Mouse (Mus musculus) bone marrow, adult 2 months (tissue): ENCODE results near the gene Tpp2. TPM values are rescaled to one million over a fixed set of nuclear protein-coding genes. Genes with fewer than 3 reads are reported as not detected.

Experiments used
- H3K27ac ChIP-seq: fragments of 200-500 bp; 2 replicates; pipeline ENCODE4 v1.5.1; 2012; ENCODE audit warnings: low read depth, mild to moderate bottlenecking, control low read depth, inconsistent platforms, low read length; ENCODE audit not compliant: control insufficient read depth, poor library complexity, insufficient read depth
- H3K4me1 ChIP-seq: fragments of 200-500 bp; 2 replicates; pipeline ENCODE4 v1.6.1; 2011; ENCODE audit warnings: low read length; ENCODE audit not compliant: control insufficient read depth, insufficient read depth
- H3K4me3 ChIP-seq: fragments of 200-500 bp; replicated peaks from 2 replicates; pipeline ENCODE3; 2011; ENCODE audit warnings: mild to moderate bottlenecking, low read depth, low read length, control low read depth; ENCODE audit not compliant: control insufficient read depth
- CTCF ChIP-seq: fragments of 200-500 bp; IDR thresholded peaks from 2 replicates; pipeline ENCODE4 v1.5.1; 2011; ENCODE audit warnings: low read length, control low read depth; ENCODE audit not compliant: control insufficient read depth, insufficient read depth
- POLR2A ChIP-seq: fragments of 200-500 bp; IDR thresholded peaks from 2 replicates; pipeline ENCODE4 v1.6.1; 2011; ENCODE audit warnings: low read depth, mild to moderate bottlenecking, control low read depth, low read length, borderline replicate concordance; ENCODE audit not compliant: control insufficient read depth
- WGBS: fragments of 180-500 bp; shearing (Covaris S2); methylation state at CpG from one replicate; pipeline ENCODE4 v1.1.7; 2018; 5-methylcytosine and 5-hydroxymethylcytosine counted together
- polyA plus RNA-seq: library from polyadenylated mRNA; stranded (reverse); fragments of >200 nt; gene quantifications from 2 replicates; pipeline ENCODE4 v1.2.4, GENCODE M21; 2011; ENCODE audit warnings: low replicate concordance; ENCODE audit not compliant: missing spikeins, insufficient read depth, insufficient read length

Gene Tpp2
- polyA plus RNA-seq, 1 experiment, result 22.4 TPM

DNA sequence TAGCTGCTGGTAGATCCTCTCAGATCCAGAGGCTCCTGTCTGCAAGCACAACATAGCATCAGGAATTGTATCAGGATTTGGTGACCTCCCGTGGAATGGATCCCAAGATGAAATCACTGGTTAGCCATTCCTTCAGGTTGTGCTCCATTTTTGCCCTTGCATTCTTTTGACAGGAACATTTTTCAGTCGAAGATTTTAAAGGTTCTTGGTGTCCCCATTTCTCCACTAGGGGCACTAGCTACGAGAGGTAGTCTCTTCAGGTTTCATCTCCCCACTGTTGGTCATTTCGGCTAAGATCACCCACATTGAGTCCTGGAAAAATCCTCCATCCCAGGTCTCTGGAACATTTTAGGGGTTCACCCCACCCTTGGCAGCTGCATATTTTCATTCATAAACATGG, 33.3 kb downstream of the Tpp2 start:
- TF ChIP-seq CTCF, result no peak
- TF ChIP-seq POLR2A, result no peak
- Histone ChIP-seq H3K27ac (no peak overlapping the region), H3K4me3 (no peak overlapping the region), H3K4me1 (no peaks in the 10 kb centered on the region)
- 77% methylated on average over 4 of the region's 4 CpGs for WGBS

- WGBS, result 77% methylated on average over 3 of the region's 3 CpGs
- TF ChIP-seq POLR2A (no peak), CTCF (no peak)
- Histone ChIP-seq H3K4me3 (no peak overlapping the region), H3K27ac (no peak overlapping the region), H3K4me1 (no peaks in the 10 kb centered on the region)
Observed at GRCm38 (mm10) chr1:43969361-43969760, 35.9 kb downstream of the Tpp2 start.

- WGBS, result 70% methylated on average over 3 of the region's 3 CpGs
- Histone ChIP-seq H3K27ac (no peak overlapping the region), H3K4me1 (no peaks in the 10 kb centered on the region), H3K4me3 (no peak overlapping the region)
- no peak for TF ChIP-seq CTCF
- TF ChIP-seq POLR2A, result no peak
Observed at GRCm38 (mm10) chr1:43971089-43971488, 37.6 kb downstream of the Tpp2 start.

- 90% methylated on average over 4 of the region's 4 CpGs for WGBS
- no peak for TF ChIP-seq CTCF
- no peak for TF ChIP-seq POLR2A
- no peak overlapping the region for H3K4me3 ChIP-seq
- no peaks in the 10 kb centered on the region for H3K4me1 ChIP-seq
- H3K27ac ChIP-seq, result no peak overlapping the region
Observed at GRCm38 (mm10) chr1:43996914-43997589, 63.6 kb downstream of the Tpp2 start.

DNA sequence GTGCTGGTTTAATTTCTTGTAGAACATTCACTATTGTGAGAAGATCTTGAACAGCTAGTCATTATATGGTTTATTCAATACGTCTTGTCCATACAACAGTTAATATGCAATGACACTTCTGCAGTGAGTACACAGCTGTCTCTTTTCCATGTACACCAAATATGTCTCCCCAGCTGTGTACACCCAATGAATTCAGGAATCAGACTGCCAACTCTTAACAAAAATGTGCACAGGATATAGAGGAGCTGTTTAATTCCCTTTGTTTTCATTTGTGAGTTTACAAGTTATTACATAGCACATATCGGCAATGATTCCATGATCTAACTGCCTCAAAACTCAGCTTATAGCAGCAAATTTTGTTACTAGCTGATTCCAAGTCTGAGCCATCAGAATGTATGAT, 71.1 kb downstream of the Tpp2 start:
- Histone ChIP-seq H3K27ac (no peak overlapping the region), H3K4me3 (no peak overlapping the region), H3K4me1 (no peaks in the 10 kb centered on the region)
- TF ChIP-seq CTCF, result no peak
- no peak for TF ChIP-seq POLR2A
- 92% methylated on average over 2 of the region's 2 CpGs for WGBS

DNA sequence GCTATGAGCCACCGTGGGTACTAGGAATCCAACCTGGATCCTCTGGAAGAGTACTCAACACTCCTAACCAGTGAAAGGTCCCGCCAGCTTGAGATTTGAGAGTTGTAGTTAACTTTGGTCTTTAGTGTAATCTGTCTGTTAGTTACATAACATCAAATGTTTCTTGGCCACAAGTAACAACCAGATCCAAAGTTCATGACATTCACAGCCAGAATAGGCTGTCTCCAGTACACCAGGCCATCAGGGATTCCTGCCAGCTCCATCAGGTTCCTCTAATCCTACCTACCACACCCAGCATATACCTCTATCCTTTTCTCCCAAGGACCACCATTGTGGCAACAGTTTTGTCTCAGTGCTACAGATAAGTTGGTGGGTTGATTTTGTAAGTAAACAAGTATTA, 82.1 kb downstream of the Tpp2 start:
- Histone ChIP-seq H3K4me3 (no peak overlapping the region), H3K4me1 (no peaks in the 10 kb centered on the region), H3K27ac (no peak overlapping the region)
- 84% methylated on average over 2 of the region's 2 CpGs for WGBS
- no peak for TF ChIP-seq CTCF
- TF ChIP-seq POLR2A, result no peak

DNA sequence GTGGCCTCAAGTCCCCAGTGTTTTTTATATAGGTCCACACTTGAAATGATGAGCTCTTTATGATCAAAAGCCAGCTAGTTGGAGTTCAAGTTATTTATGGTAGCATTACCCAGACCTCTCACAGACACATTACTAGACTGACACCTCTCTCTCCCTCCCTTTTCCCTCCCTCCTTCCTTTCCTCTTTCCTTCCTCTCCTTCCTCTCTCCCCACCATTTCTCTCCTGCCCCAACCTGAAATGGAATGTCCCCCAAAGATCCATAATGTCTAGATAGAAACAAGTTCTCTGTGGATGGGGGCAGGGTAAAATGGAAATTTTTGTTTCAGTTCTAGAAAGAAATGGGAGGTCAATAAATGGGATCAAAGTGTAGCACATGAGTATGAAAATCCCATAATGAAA, 86.5 kb downstream of the Tpp2 start, which contains the start of gene Mettl21c:
TSS of gene Mettl21c (minus strand) at position 101 of the 400 bp plus-strand sequence.
- Histone ChIP-seq H3K4me3 (no peak within 1 kb of the TSS), H3K4me1 (no peaks in the 10 kb centered on the region), H3K27ac (no peak within 1 kb of the TSS)
- no peak for TF ChIP-seq POLR2A

GRCm38 (mm10) chr1:44022656-44023055, 89.2 kb downstream of the Tpp2 start:
- no peaks in the 10 kb centered on the region for H3K4me1 ChIP-seq
- no peak overlapping the region for H3K27ac ChIP-seq
- no peak overlapping the region for H3K4me3 ChIP-seq
- 82% methylated on average over 1 of the region's 1 CpGs for WGBS
- no peak for TF ChIP-seq POLR2A
- TF ChIP-seq CTCF, result no peak

- Histone ChIP-seq H3K4me3 (no peak overlapping the region), H3K27ac (no peak overlapping the region), H3K4me1 (no peaks in the 10 kb centered on the region)
- TF ChIP-seq CTCF (no peak), POLR2A (no peak)
- whole genome bisulfite sequencing, result 75% methylated on average over 1 of the region's 1 CpGs
Observed at GRCm38 (mm10) chr1:44027651-44028050, 94.2 kb downstream of the Tpp2 start.
